Mouse (Mus musculus) heart, postnatal 36 days (tissue): ENCODE results near the gene Srrm4. TPM values are rescaled to one million over a fixed set of nuclear protein-coding genes. Genes with fewer than 3 reads are reported as not detected.

Experiments used
- DNase-seq, 2 experiments: peaks; one replicate each; pipeline ENCODE4 v3.0.0; 2021 to 2022
- intact Hi-C: fragments of 180-260 bp; cut with DNase I; formaldehyde crosslinking; loops from one replicate; pipeline ENCODE4 v1.15.1; 2025
- total RNA-seq, 2 experiments: library from RNA; stranded (reverse); gene quantifications; 2 replicates each; pipeline ENCODE4 v1.2.3; 2021

The Srrm4 gene
- total RNA-seq, 2 experiments from 2014 or later = 6.7 to 7.8 TPM

GRCm38 (mm10) chr5:116416208-116416607, 175.4 kb downstream of the Srrm4 start:
- intact Hi-C loops = no loop called here
- no peak for DNase-seq

GRCm38 (mm10) chr5:116409689-116410590, 181.7 kb downstream of the Srrm4 start:
- intact Hi-C loops = no loop called here
- DNase-seq = no peak

- intact Hi-C loops = no loop called here
- DNase-seq = no peak
Observed at GRCm38 (mm10) chr5:116408965-116409364, 182.7 kb downstream of the Srrm4 start.

- intact Hi-C loops = no loop called here
Observed at GRCm38 (mm10) chr5:116407936-116408335, 183.7 kb downstream of the Srrm4 start.

GRCm38 (mm10) chr5:116407321-116407720, 184.3 kb downstream of the Srrm4 start:
- no peak for DNase-seq
- intact Hi-C loops = no loop called here

More at GRCm38 (mm10) chr5:116407936-116408335, 183.7 kb downstream of the Srrm4 start:
- no peak for DNase-seq

GRCm38 (mm10) chr5:116406507-116406906, 185.1 kb downstream of the Srrm4 start:
- intact Hi-C loops = no loop called here
- DNase-seq = no peak

- DNase-seq = no peak
- intact Hi-C loops = no loop called here
Observed at GRCm38 (mm10) chr5:116405934-116406333, 185.7 kb downstream of the Srrm4 start.

GRCm38 (mm10) chr5:116404063-116404462, 187.6 kb downstream of the Srrm4 start:
- intact Hi-C loops = no loop called here
- no peak for DNase-seq

GRCm38 (mm10) chr5:116400801-116401200, 190.8 kb downstream of the Srrm4 start:
- no peak for DNase-seq
- intact Hi-C loops = no loop called here

- DNase-seq = no peak
- intact Hi-C loops = no loop called here
Observed at GRCm38 (mm10) chr5:116400042-116400730, 191.4 kb downstream of the Srrm4 start.

GRCm38 (mm10) chr5:116396104-116396503, 195.5 kb downstream of the Srrm4 start:
- no peak for DNase-seq
- intact Hi-C loops = no loop called here

GRCm38 (mm10) chr5:116392603-116393002, 199.0 kb downstream of the Srrm4 start:
- DNase-seq = peak; percentile 31 to 44
- intact Hi-C loops = no loop called here

- DNase-seq = peak in 1 of 2 experiments; percentile 27
- intact Hi-C loops = loop anchor here (5.0 kb wide), 1 partner anchor 158 kb away; no protein-coding TSS in a partner anchor
Observed at GRCm38 (mm10) chr5:116389856-116390542, 201.6 kb downstream of the Srrm4 start.

GRCm38 (mm10) chr5:116389321-116389720, 202.3 kb downstream of the Srrm4 start:
- DNase-seq = no peak
- intact Hi-C loops = loop anchor here (5.0 kb wide), 1 partner anchor 157 kb away; no protein-coding TSS in a partner anchor

Other genes starting within 250 kb of the Srrm4 start
- 100 to 1,000 TPM; 386 to 424 TPM for gene Hspb8, start 169.0 kb downstream of the Srrm4 start, total RNA-seq